In the genomic region with DNA sequence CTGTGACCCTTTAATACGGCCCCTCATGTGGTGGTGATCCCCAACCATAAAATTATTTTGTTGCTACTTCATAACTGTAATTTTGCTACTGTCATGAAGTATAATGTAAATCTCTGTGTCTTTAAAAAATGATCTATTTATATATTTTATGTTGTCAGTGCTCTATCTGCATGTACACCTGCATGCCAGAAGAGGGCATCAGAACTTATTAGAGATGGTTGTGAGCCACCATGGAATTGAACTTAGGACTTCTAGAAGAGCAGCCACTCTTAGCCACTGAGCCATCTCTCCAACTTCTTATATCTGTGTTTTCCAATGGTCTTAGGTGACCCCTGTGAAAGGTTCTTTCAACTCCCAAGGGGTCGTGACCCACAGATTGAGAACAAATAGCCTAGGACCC, we compare ENCODE assay signal across 14 mouse cellular contexts. TPM values are rescaled to one million over a fixed set of nuclear protein-coding genes. Genes with fewer than 3 reads are reported as not detected.
DNase-seq lines count a peak whose midpoint lies in the region; ATAC-seq and TF ChIP-seq lines count a peak whose summit lies in the region.
"Had no signal": no experiment of that assay in that cellular context is flagged by ENCODE, and none has a peak within 500 bp of the region (broad histone marks: within the 10 kb centered on the region; RNA-seq: fewer than 3 reads in every experiment).

No protein-coding gene starts in this region.

- no peak overlapping the region for H3K4me3 ChIP-seq in left cerebral cortex, adult 2 months
- H3K4me3 ChIP-seq: embryonic facial prominence, embryonic 12.5 days; hindbrain, embryonic 13.5 days; limb, embryonic 10.5 days had no signal

- no peak overlapping the region for H3K27ac ChIP-seq in left cerebral cortex, adult 2 months
- H3K27ac ChIP-seq: embryonic facial prominence, embryonic 12.5 days; hindbrain, embryonic 13.5 days; limb, embryonic 10.5 days; macrophage had no signal

- no peak for ATAC-seq in CD4-positive, CD25-positive, alpha-beta regulatory T cell, adult 4 months
- peak; percentile 61; the same call in 1 of the 2 replicates for ATAC-seq in megakaryocyte progenitor cell, adult 5-6 weeks (replicated peaks; ENCODE audit: poor library complexity)
- ATAC-seq: activated CD4-positive, CD25-positive, alpha-beta regulatory T cell, adult 4 months; forebrain, embryonic 16.5 days had no signal

- peak; percentile 47 for TF ChIP-seq CTCF in left cerebral cortex, adult 2 months (IDR thresholded peaks at IDR 0.05)

- DNase-seq in CD4-positive, CD25-positive, alpha-beta regulatory T cell, adult 2 months (ENCODE audit: low read depth, low spot score): peak; percentile 39
- no peak for DNase-seq in left cerebral cortex, adult 2 months (ENCODE audit: extremely low spot score in 1 of 2, low spot score in 2 of 2)
- DNase-seq in left cerebral cortex, postnatal 14 days (ENCODE audit: low spot score in 2 of 2): no peak
- DNase-seq in T-cell, adult 2 months (ENCODE audit: low spot score): peak; percentile 23
- no peak for DNase-seq in adrenal gland, adult 2 months
- no peak for DNase-seq in cerebellum, adult 11-12 months

- intact Hi-C loops in left cerebral cortex, adult 2 months (cut with DNase I): no loop called here
- intact Hi-C loops in left cerebral cortex, postnatal 14 days (cut with DNase I): no loop called here

RNA-seq across cellular contexts. Expression of gene Mmp19, which starts 17.8 kb away (rescaled TPM):
- under 1 TPM in 1 of 2 experiments, not detected in 1; 0.27 TPM for polyA plus RNA-seq in CD4-positive, CD25-positive, alpha-beta regulatory T cell, adult 4 months (2017; shearing (Covaris generic))
- total RNA-seq in left cerebral cortex, adult 2 months (2021): under 1 TPM; 0.48 to 0.63 TPM
- under 1 TPM; 0.77 to 0.80 TPM for total RNA-seq in left cerebral cortex, postnatal 14 days (2021)
- 4.8 and 5.3 TPM in 2 replicates for total RNA-seq in megakaryocyte progenitor cell, adult 5-6 weeks (2015)
- 12.8 and 15.5 TPM in 2 replicates for total RNA-seq in megakaryocyte progenitor cell, adult 5-6 weeks (2017)
- total RNA-seq in adrenal gland, adult 2 months (2021): 10 to 100 TPM; 35.8 to 64.4 TPM
- 16.0 and 16.8 TPM in 2 replicates for polyA plus RNA-seq in adrenal gland, adult 2 months (2012; rRNA removed)
- polyA plus RNA-seq: activated CD4-positive, CD25-positive, alpha-beta regulatory T cell, adult 4 months had no signal

RNA-seq across cellular contexts. Expression of gene Pym1, which starts 25.2 kb away (rescaled TPM):
- polyA plus RNA-seq in CD4-positive, CD25-positive, alpha-beta regulatory T cell, adult 4 months (2017; shearing (Covaris generic)): 10 to 100 TPM; 58.0 to 86.6 TPM
- 10 to 100 TPM; 27.1 to 27.8 TPM for total RNA-seq in left cerebral cortex, adult 2 months (2021)
- 10 to 100 TPM; 30.7 to 32.7 TPM for total RNA-seq in left cerebral cortex, postnatal 14 days (2021)
- 36.6 and 37.7 TPM in 2 replicates for total RNA-seq in megakaryocyte progenitor cell, adult 5-6 weeks (2015)
- total RNA-seq in megakaryocyte progenitor cell, adult 5-6 weeks (2017): 38.9 and 53.4 TPM in 2 replicates
- total RNA-seq in adrenal gland, adult 2 months (2021): 10 to 100 TPM; 22.9 to 26.5 TPM
- polyA plus RNA-seq in adrenal gland, adult 2 months (2012; rRNA removed): 11.5 and 15.5 TPM in 2 replicates

RNA-seq across cellular contexts. Expression of gene Dgka, which starts 28.2 kb away (rescaled TPM):
- polyA plus RNA-seq in CD4-positive, CD25-positive, alpha-beta regulatory T cell, adult 4 months (2017; shearing (Covaris generic)): 100 to 1,000 TPM; 322 to 370 TPM
- total RNA-seq in left cerebral cortex, adult 2 months (2021): 1 to 10 TPM; 7.4 to 7.9 TPM
- 1 to 10 TPM; 4.8 to 6.3 TPM for total RNA-seq in left cerebral cortex, postnatal 14 days (2021)
- total RNA-seq in megakaryocyte progenitor cell, adult 5-6 weeks (2015): 9.6 and 13.0 TPM in 2 replicates
- total RNA-seq in megakaryocyte progenitor cell, adult 5-6 weeks (2017): 9.1 and 10.7 TPM in 2 replicates
- total RNA-seq in adrenal gland, adult 2 months (2021): 10 to 100 TPM; 11.4 to 26.1 TPM
- polyA plus RNA-seq in adrenal gland, adult 2 months (2012; rRNA removed): 10.5 and 11.0 TPM in 2 replicates

RNA-seq across cellular contexts. Expression of gene Dnajc14, which starts 31.0 kb away (rescaled TPM):
- polyA plus RNA-seq in CD4-positive, CD25-positive, alpha-beta regulatory T cell, adult 4 months (2017; shearing (Covaris generic)): 100 to 1,000 TPM in 1 of 2 experiments, 10 to 100 TPM in 1; 73.0 to 125 TPM
- total RNA-seq in left cerebral cortex, adult 2 months (2021): 10 to 100 TPM; 62.3 TPM
- total RNA-seq in left cerebral cortex, postnatal 14 days (2021): 10 to 100 TPM; 68.1 to 68.6 TPM
- total RNA-seq in megakaryocyte progenitor cell, adult 5-6 weeks (2015): 14.9 and 19.2 TPM in 2 replicates
- total RNA-seq in megakaryocyte progenitor cell, adult 5-6 weeks (2017): 33.4 and 36.4 TPM in 2 replicates
- 10 to 100 TPM; 61.8 to 77.2 TPM for total RNA-seq in adrenal gland, adult 2 months (2021)
- 7.1 and 10.6 TPM in 2 replicates for polyA plus RNA-seq in adrenal gland, adult 2 months (2012; rRNA removed)

RNA-seq across cellular contexts. Expression of gene Tmem198b, which starts 31.3 kb away (rescaled TPM):
- 1 to 10 TPM; 2.9 to 9.2 TPM for polyA plus RNA-seq in CD4-positive, CD25-positive, alpha-beta regulatory T cell, adult 4 months (2017; shearing (Covaris generic))
- total RNA-seq in left cerebral cortex, adult 2 months (2021): 10 to 100 TPM in 1 of 2 experiments, 1 to 10 TPM in 1; 7.9 to 10.3 TPM
- total RNA-seq in left cerebral cortex, postnatal 14 days (2021): 10 to 100 TPM; 10.4 to 11.6 TPM
- total RNA-seq in megakaryocyte progenitor cell, adult 5-6 weeks (2015): 5.5 and 7.2 TPM in 2 replicates
- 2.8 and 6.0 TPM in 2 replicates for total RNA-seq in megakaryocyte progenitor cell, adult 5-6 weeks (2017)
- 1 to 10 TPM; 6.7 to 9.4 TPM for total RNA-seq in adrenal gland, adult 2 months (2021)
- polyA plus RNA-seq in adrenal gland, adult 2 months (2012; rRNA removed): 15.6 and 18.0 TPM in 2 replicates

Comparison
In these comparisons a context has a peak if more than half of its experiments do, and no peak if none do; other contexts are left out.
1. DNase-seq: peak in CD4-positive, CD25-positive, alpha-beta regulatory T cell, adult 2 months (single experiment) and T-cell, adult 2 months (single experiment); none in left cerebral cortex, adult 2 months (0 of 2), left cerebral cortex, postnatal 14 days (0 of 2), adrenal gland, adult 2 months (single experiment) and cerebellum, adult 11-12 months (single experiment).